Mouse (Mus musculus): ENCODE results near the gene Grin1.

DNA sequence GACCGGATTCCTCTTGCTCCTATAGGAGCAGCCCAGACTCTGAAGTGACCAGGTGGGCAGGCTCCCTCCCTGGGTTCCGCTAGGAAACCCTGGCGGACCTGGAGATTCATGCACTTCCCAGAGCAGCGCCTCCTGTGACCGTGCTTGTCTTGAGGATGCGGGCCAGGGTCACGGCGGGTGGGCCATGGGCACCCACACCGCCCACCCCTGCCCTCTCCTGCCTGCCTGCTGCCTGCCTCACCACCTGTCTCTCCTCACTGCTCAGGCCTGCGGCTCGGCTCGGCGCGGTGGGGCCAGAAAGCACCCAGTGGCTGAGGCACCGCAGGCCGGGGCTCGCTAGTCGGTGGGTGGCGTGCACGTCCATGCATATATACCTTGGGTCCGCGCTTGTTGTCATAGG, 8.0 kb downstream of the Grin1 start:
- TF ChIP-seq POLR2A (IDR thresholded peaks at IDR 0.05; ENCODE audit: insufficient read depth, low read depth, low read length) (no peak), CTCF (IDR thresholded peaks at IDR 0.05; ENCODE audit: insufficient read depth, low read depth, low read length) (no peak)

Measured in olfactory bulb, adult 2 months (tissue).